Mouse (Mus musculus): ENCODE data around the gene Wdr45.

- TF ChIP-seq POLR2A (IDR thresholded peaks at IDR 0.05; ENCODE audit: low read depth, low read length), result no peak
- TF ChIP-seq CTCF (IDR thresholded peaks at IDR 0.05; ENCODE audit: extremely low read depth, insufficient read depth, insufficient read length, insufficient replicate concordance), result no peak
These were observed 61.5 kb downstream of the Wdr45 start for GRCm38 (mm10) chrX:7775501-7776205.
